Mouse (Mus musculus) MEL (cell line): ENCODE measurements around the gene D1Ertd622e. TPM values are rescaled to one million over a fixed set of nuclear protein-coding genes. Genes with fewer than 3 reads are reported as not detected.

ENCODE experiments used
- DNase-seq: peaks from one replicate; pipeline ENCODE4 v3.0.0; 2011; ENCODE audit warnings: low read depth, low spot score
- H3K27ac ChIP-seq: 2 replicates; pipeline ENCODE4 v1.5.1; 2012; ENCODE audit warnings: low read depth, mild to moderate bottlenecking, control low read depth, low read length, moderate library complexity; ENCODE audit not compliant: control insufficient read depth
- H3K27me3 ChIP-seq, 2 experiments: fragments of 150-350 bp in 1 of 2; sonication (generic) in 1 of 2; 2 replicates each; pipeline ENCODE4 v1.6.1; 2012; ENCODE audit warnings: low read length in 2 of 2, mild to moderate bottlenecking in 2 of 2, improper control_type of control experiment in 1 of 2, moderate library complexity in 1 of 2; ENCODE audit not compliant: insufficient read depth in 2 of 2, control insufficient read depth in 1 of 2
- H3K36me3 ChIP-seq, 2 experiments: 2 replicates each; pipeline ENCODE4 v1.6.1; 2012 to 2014; ENCODE audit warnings: low read length in 2 of 2, improper control_type of control experiment in 1 of 2, inconsistent platforms in 1 of 2, mild to moderate bottlenecking in 1 of 2; ENCODE audit not compliant: insufficient read depth in 2 of 2, control insufficient read depth in 1 of 2
- H3K4me1 ChIP-seq, 2 experiments: fragments of 150-350 bp in 1 of 2; sonication (generic) in 1 of 2; 2 replicates each; pipeline ENCODE4 v1.6.1; 2012; ENCODE audit warnings: low read length in 2 of 2, improper control_type of control experiment in 1 of 2, mild to moderate bottlenecking in 1 of 2; ENCODE audit not compliant: insufficient read depth in 2 of 2, control insufficient read depth in 1 of 2
- H3K4me3 ChIP-seq, 2 experiments: fragments of 150-350 bp in 1 of 2; sonication (generic) in 1 of 2; 2 replicates each; pipeline ENCODE4 v1.5.1; 2012; ENCODE audit warnings: low read depth in 2 of 2, low read length in 2 of 2, mild to moderate bottlenecking in 2 of 2, moderate library complexity in 2 of 2, control low read depth in 1 of 2, improper control_type of control experiment in 1 of 2; ENCODE audit not compliant: control insufficient read depth in 1 of 2, insufficient read depth in 1 of 2
- H3K79me2 ChIP-seq: 2 replicates; pipeline ENCODE4 v1.6.1; 2012; ENCODE audit warnings: mild to moderate bottlenecking, low read length, moderate library complexity; ENCODE audit not compliant: control insufficient read depth, poor library complexity, insufficient read depth
- H3K9ac ChIP-seq: 2 replicates; pipeline ENCODE4 v1.6.1; 2012; ENCODE audit warnings: low read depth, mild to moderate bottlenecking, control low read depth, low read length, moderate library complexity; ENCODE audit not compliant: control insufficient read depth, poor library complexity, severe bottlenecking
- H3K9me3 ChIP-seq: fragments of 150-350 bp; sonication (generic); replicated peaks from 2 replicates; pipeline ENCODE4 v1.6.1; 2012; ENCODE audit warnings: mild to moderate bottlenecking, low read length, improper control_type of control experiment, moderate library complexity; ENCODE audit not compliant: insufficient read depth
- CHD1 ChIP-seq: IDR thresholded peaks from 2 replicates; pipeline ENCODE4 v1.6.1; 2012; ENCODE audit warnings: low read depth, mild to moderate bottlenecking, inconsistent platforms, low read length, improper control_type of control experiment
- HCFC1 ChIP-seq: IDR thresholded peaks from 2 replicates; pipeline ENCODE4 v1.6.1; 2012; ENCODE audit warnings: low read depth, mild to moderate bottlenecking, inconsistent platforms, low read length, improper control_type of control experiment, moderate library complexity
- MAX ChIP-seq: IDR thresholded peaks from 2 replicates; pipeline ENCODE4 v1.6.1; 2011; ENCODE audit warnings: low read length, improper control_type of control experiment
- MAZ ChIP-seq: IDR thresholded peaks from 2 replicates; pipeline ENCODE4 v1.6.1; 2012; ENCODE audit warnings: low read depth, mild to moderate bottlenecking, inconsistent platforms, low read length, improper control_type of control experiment
- NELFE ChIP-seq: IDR thresholded peaks from 2 replicates; pipeline ENCODE4 v1.6.1; 2011; ENCODE audit warnings: low read depth, low read length, improper control_type of control experiment
- USF1 ChIP-seq: IDR thresholded peaks from 2 replicates; pipeline ENCODE4 v1.6.1; 2014; ENCODE audit warnings: low read depth, mild to moderate bottlenecking, inconsistent platforms, low read length, improper control_type of control experiment, moderate library complexity
- ZC3H11A ChIP-seq: IDR thresholded peaks from 2 replicates; pipeline ENCODE4 v1.6.1; 2012; ENCODE audit warnings: low read depth, mild to moderate bottlenecking, inconsistent platforms, low read length, improper control_type of control experiment
- ZKSCAN1 ChIP-seq: IDR thresholded peaks from 2 replicates; pipeline ENCODE4 v1.6.1; 2012; ENCODE audit warnings: low read depth, mild to moderate bottlenecking, inconsistent platforms, low read length, improper control_type of control experiment, moderate library complexity
- polyA plus RNA-seq, 2 experiments: library from polyadenylated mRNA; stranded (reverse) in 1 of 2; unstranded in 1 of 2; fragments of >175 nt in 1 of 2; fragments of >200 nt in 1 of 2; gene quantifications; 2 replicates each; pipeline versions ENCODE4 v1.2.1 to v1.2.4; 2012; ENCODE audit warnings: low replicate concordance in 2 of 2, low read depth in 1 of 2; ENCODE audit not compliant: insufficient read length in 2 of 2, insufficient read depth in 1 of 2, missing spikeins in 1 of 2
- total RNA-seq: library from RNA; depleted of rRNA; stranded (reverse); fragments of 300-350 nt; gene quantifications from 2 replicates; pipeline ENCODE4 v1.2.3, GENCODE M21; 2012

D1Ertd622e gene
- total and polyA plus RNA-seq, 3 experiments: 26.8 to 53.9 (median 46.5) TPM

- H3K4me3 ChIP-seq: no peak overlapping the region
- H3K9me3 ChIP-seq: no peaks in the 10 kb centered on the region
- no peak overlapping the region for H3K9ac ChIP-seq
- no peaks in the 10 kb centered on the region for H3K36me3 ChIP-seq
- H3K4me1 ChIP-seq: no peaks in the 10 kb centered on the region; a peak in 1 of 4 replicates
- H3K79me2 ChIP-seq: no peaks in the 10 kb centered on the region
- H3K27me3 ChIP-seq: no peaks in the 10 kb centered on the region
- TF ChIP-seq CHD1 (no peak), MAX (no peak), ZC3H11A (no peak), NELFE (no peak), ZKSCAN1 (no peak), HCFC1 (no peak)
- no peak overlapping the region for H3K27ac ChIP-seq
- no peak for DNase-seq
Measured at GRCm38 (mm10) chr1:97619621-97620320, 42.1 kb downstream of the D1Ertd622e start.

GRCm38 (mm10) chr1:97615525-97615924, 46.3 kb downstream of the D1Ertd622e start:
- no peak overlapping the region for H3K9ac ChIP-seq
- H3K27me3 ChIP-seq: no peaks in the 10 kb centered on the region
- H3K4me3 ChIP-seq: no peak overlapping the region
- DNase-seq: no peak
- H3K79me2 ChIP-seq: no peaks in the 10 kb centered on the region
- no peaks in the 10 kb centered on the region for H3K4me1 ChIP-seq
- no peak for TF ChIP-seq USF1
- H3K27ac ChIP-seq: no peak overlapping the region
- H3K36me3 ChIP-seq: no peaks in the 10 kb centered on the region
- no peaks in the 10 kb centered on the region for H3K9me3 ChIP-seq

- no peaks in the 10 kb centered on the region for H3K79me2 ChIP-seq
- no peaks in the 10 kb centered on the region for H3K4me1 ChIP-seq
- no peak for DNase-seq
- no peaks in the 10 kb centered on the region for H3K27me3 ChIP-seq
- no peaks in the 10 kb centered on the region for H3K9me3 ChIP-seq
- no peaks in the 10 kb centered on the region for H3K36me3 ChIP-seq
- no peak overlapping the region for H3K27ac ChIP-seq
- H3K9ac ChIP-seq: no peak overlapping the region
- TF ChIP-seq MAZ: no peak
- H3K4me3 ChIP-seq: no peak overlapping the region
Measured at GRCm38 (mm10) chr1:97614531-97615462, 47.1 kb downstream of the D1Ertd622e start.
